Mouse (Mus musculus): Measurements from ENCODE around the gene Ccdc30. TPM values are rescaled to one million over a fixed set of nuclear protein-coding genes. Genes with fewer than 3 reads are reported as not detected.

Gene Ccdc30
- total and polyA plus RNA-seq, 3 experiments, result 0.60 TPM; not detected in 2

DNA sequence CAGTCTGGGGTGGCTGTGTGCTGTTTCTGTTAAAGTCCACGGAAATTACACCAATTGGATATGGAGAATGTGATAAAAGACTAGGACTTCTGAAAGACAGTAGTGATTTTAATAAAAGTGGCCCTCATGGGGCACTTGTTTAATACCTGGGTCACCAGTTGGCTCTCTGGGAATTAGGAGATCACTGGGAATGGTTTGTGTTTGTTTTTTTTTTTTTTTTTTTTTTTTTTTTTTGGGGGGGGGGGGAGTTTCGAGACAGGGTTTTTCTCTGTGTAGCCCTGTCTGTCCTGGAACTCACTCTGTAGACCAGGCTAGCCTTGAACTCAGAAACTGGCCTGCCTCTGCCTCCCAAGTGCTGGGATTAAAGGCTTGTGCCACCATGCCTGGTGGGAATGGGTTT lies 139.6 kb downstream of the Ccdc30 start:
- TF ChIP-seq TAL1 (conservative IDR thresholded peaks at IDR 0.05; ENCODE audit: low read depth, low read length) (no peak), CTCF (IDR thresholded peaks at IDR 0.05; ENCODE audit: low read depth, low read length) (no peak), GATA1 (IDR thresholded peaks at IDR 0.05; ENCODE audit: borderline replicate concordance, low read length) (no peak), POLR2AphosphoS5 (IDR thresholded peaks at IDR 0.05; ENCODE audit: insufficient replicate concordance, low read depth, low read length) (no peak; the same call in 1 of the 2 replicates), GATA2 (IDR thresholded peaks at IDR 0.05; ENCODE audit: borderline replicate concordance, low read depth, low read length) (no peak)

DNA sequence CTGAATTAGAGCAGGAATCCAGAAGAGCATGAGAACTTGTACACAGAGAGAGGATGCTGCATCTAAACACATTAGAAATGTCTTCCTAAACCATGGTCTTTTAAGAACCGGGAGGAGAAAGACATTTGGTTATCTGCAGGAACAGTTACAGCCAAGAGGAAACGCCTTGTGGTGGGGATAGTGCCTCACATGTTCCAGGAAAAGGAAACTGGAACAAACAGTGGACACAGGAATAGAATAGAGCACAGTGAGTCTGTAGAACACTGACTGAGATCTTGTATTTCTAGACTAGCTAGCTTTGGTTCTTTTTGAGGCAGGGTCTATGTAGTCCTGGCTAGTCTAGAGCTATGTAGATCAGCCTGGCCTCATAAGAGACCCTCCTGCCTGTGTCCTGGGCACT lies 140.1 kb downstream of the Ccdc30 start:
- ATAC-seq (ENCODE audit: extremely low read depth, insufficient number of reproducible peaks, low FRiP score, poor library complexity, severe bottlenecking) (no peak), DNase-seq (ENCODE audit: low spot score) (no peak)
- TF ChIP-seq POLR2AphosphoS5 (IDR thresholded peaks at IDR 0.05; ENCODE audit: insufficient replicate concordance, low read depth, low read length) (no peak), GATA2 (IDR thresholded peaks at IDR 0.05; ENCODE audit: borderline replicate concordance, low read depth, low read length) (no peak), GATA1 (IDR thresholded peaks at IDR 0.05; ENCODE audit: borderline replicate concordance, low read length) (no peak)
- H3K9me3 ChIP-seq (replicated peaks), result no peaks in the 10 kb centered on the region
- no peaks in the 10 kb centered on the region for H3K27me3 ChIP-seq (ENCODE audit: insufficient read depth, low read length)
- H3K36me3 ChIP-seq (replicated peaks), result peaks cover 95% of the 10 kb centered on the region
- H3K4me1 ChIP-seq (ENCODE audit: insufficient read depth, low read depth, low read length), result peaks cover 27% of the 10 kb centered on the region
- H3K4me3 ChIP-seq (ENCODE audit: low read depth, low read length), result no peak overlapping the region

More for the DNA sequence above, 139.6 kb downstream of the Ccdc30 start:
- H3K36me3 ChIP-seq (replicated peaks), result peaks cover 95% of the 10 kb centered on the region
- peaks cover 28% of the 10 kb centered on the region for H3K4me1 ChIP-seq (ENCODE audit: insufficient read depth, low read depth, low read length)
- no peak overlapping the region for H3K4me3 ChIP-seq (ENCODE audit: low read depth, low read length)
- H3K9me3 ChIP-seq (replicated peaks), result no peaks in the 10 kb centered on the region
- ATAC-seq (ENCODE audit: extremely low read depth, insufficient number of reproducible peaks, low FRiP score, poor library complexity, severe bottlenecking) (no peak), DNase-seq (ENCODE audit: low spot score) (no peak)
- no peaks in the 10 kb centered on the region for H3K27me3 ChIP-seq (ENCODE audit: insufficient read depth, low read length)

DNA sequence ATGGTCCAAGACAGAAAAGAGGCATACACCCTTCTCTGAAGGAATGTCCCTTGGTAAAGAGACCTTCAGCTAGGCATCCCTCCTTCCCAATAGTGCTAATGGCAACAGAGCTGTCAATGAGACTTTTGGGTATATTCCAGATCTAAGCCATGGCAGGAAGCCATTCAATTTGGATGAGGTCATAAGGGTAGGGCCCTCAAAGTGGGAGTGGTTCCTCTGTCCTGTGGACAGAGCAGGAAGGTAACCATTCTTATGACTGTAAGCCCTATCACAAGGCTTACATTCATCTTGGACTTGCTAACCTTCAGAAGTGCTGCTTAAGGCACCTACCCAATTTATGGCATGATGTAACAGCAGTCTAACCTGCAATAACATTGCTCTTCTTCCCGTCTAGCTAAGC lies 140.7 kb downstream of the Ccdc30 start:
- Histone ChIP-seq H3K4me3 (ENCODE audit: low read depth, low read length) (no peak overlapping the region), H3K36me3 (replicated peaks) (peaks cover 95% of the 10 kb centered on the region), H3K9me3 (replicated peaks) (no peaks in the 10 kb centered on the region), H3K27me3 (ENCODE audit: insufficient read depth, low read length) (no peaks in the 10 kb centered on the region), H3K4me1 (ENCODE audit: insufficient read depth, low read depth, low read length) (peaks cover 23% of the 10 kb centered on the region)
- peak; percentile 7; the same call in 1 of the 2 replicates for ATAC-seq (ENCODE audit: extremely low read depth, insufficient number of reproducible peaks, low FRiP score, poor library complexity, severe bottlenecking)
- TF ChIP-seq GATA2 (IDR thresholded peaks at IDR 0.05; ENCODE audit: borderline replicate concordance, low read depth, low read length) (no peak), GATA1 (IDR thresholded peaks at IDR 0.05; ENCODE audit: borderline replicate concordance, low read length) (no peak), CTCF (IDR thresholded peaks at IDR 0.05; ENCODE audit: low read depth, low read length) (no peak), POLR2AphosphoS5 (IDR thresholded peaks at IDR 0.05; ENCODE audit: insufficient replicate concordance, low read depth, low read length) (no peak; the same call in 1 of the 2 replicates), TAL1 (conservative IDR thresholded peaks at IDR 0.05; ENCODE audit: low read depth, low read length) (no peak)
- no peak for DNase-seq (ENCODE audit: low spot score)

Other genes starting within 250 kb of the Ccdc30 start
- 29.7 and 50.3 TPM in 2 replicates for gene Zfp691, start 241.3 kb downstream of the Ccdc30 start, total RNA-seq (2014; fragmentation: Nextera tagmentation)
- gene Zfp691, start 241.3 kb downstream of the Ccdc30 start, total RNA-seq (2017), result 6.7 and 7.7 TPM in 2 replicates
- gene Zfp691, start 241.3 kb downstream of the Ccdc30 start, polyA plus RNA-seq (2012), result 14.4 and 17.2 TPM in 2 replicates
- 249 and 348 TPM in 2 replicates for gene Ermap, start 225.5 kb downstream of the Ccdc30 start, total RNA-seq (2014; fragmentation: Nextera tagmentation)
- 81.1 and 96.0 TPM in 2 replicates for gene Ermap, start 225.5 kb downstream of the Ccdc30 start, total RNA-seq (2017)
- gene Ermap, start 225.5 kb downstream of the Ccdc30 start, polyA plus RNA-seq (2012), result 47.4 and 62.9 TPM in 2 replicates
- 47.3 and 63.2 TPM in 2 replicates for gene Svbp, start 220.2 kb downstream of the Ccdc30 start, total RNA-seq (2014; fragmentation: Nextera tagmentation)
- 119 and 190 TPM in 2 replicates for gene Svbp, start 220.2 kb downstream of the Ccdc30 start, total RNA-seq (2017)
- 515 and 560 TPM in 2 replicates for gene Svbp, start 220.2 kb downstream of the Ccdc30 start, polyA plus RNA-seq (2012)
- not detected in 2 replicates for gene Tmem269, start 197.3 kb downstream of the Ccdc30 start, total RNA-seq (2014; fragmentation: Nextera tagmentation)
- not detected in 2 replicates for gene Tmem269, start 197.3 kb downstream of the Ccdc30 start, total RNA-seq (2017)
- gene Tmem269, start 197.3 kb downstream of the Ccdc30 start, polyA plus RNA-seq (2012), result not detected in 2 replicates
- 16.2 and 25.9 TPM in 2 replicates for gene AU022252, start 182.8 kb downstream of the Ccdc30 start, total RNA-seq (2014; fragmentation: Nextera tagmentation)
- gene AU022252, start 182.8 kb downstream of the Ccdc30 start, total RNA-seq (2017), result 13.8 and 14.0 TPM in 2 replicates
- gene AU022252, start 182.8 kb downstream of the Ccdc30 start, polyA plus RNA-seq (2012), result 10.1 and 15.2 TPM in 2 replicates
- gene P3h1, start 182.6 kb downstream of the Ccdc30 start, total RNA-seq (2014; fragmentation: Nextera tagmentation), result 9.3 and 14.1 TPM in 2 replicates
- gene P3h1, start 182.6 kb downstream of the Ccdc30 start, total RNA-seq (2017), result 4.6 and 6.0 TPM in 2 replicates
- 5.9 and 6.6 TPM in 2 replicates for gene P3h1, start 182.6 kb downstream of the Ccdc30 start, polyA plus RNA-seq (2012)
- gene Cldn19, start 160.1 kb downstream of the Ccdc30 start, total RNA-seq (2014; fragmentation: Nextera tagmentation), result not detected in 2 replicates
- gene Cldn19, start 160.1 kb downstream of the Ccdc30 start, total RNA-seq (2017), result 0.12 and 0.16 TPM in 2 replicates
- gene Cldn19, start 160.1 kb downstream of the Ccdc30 start, polyA plus RNA-seq (2012), result not detected in 2 replicates
- 2,303 and 2,320 TPM in 2 replicates for gene Ybx1, start 120.9 kb downstream of the Ccdc30 start, total RNA-seq (2014; fragmentation: Nextera tagmentation)
- 1,199 and 1,332 TPM in 2 replicates for gene Ybx1, start 120.9 kb downstream of the Ccdc30 start, total RNA-seq (2017)
- gene Ybx1, start 120.9 kb downstream of the Ccdc30 start, polyA plus RNA-seq (2012), result 2,579 and 3,487 TPM in 2 replicates
- gene Ppih, start 95.0 kb downstream of the Ccdc30 start, total RNA-seq (2014; fragmentation: Nextera tagmentation), result 58.8 and 76.0 TPM in 2 replicates
- 171 and 181 TPM in 2 replicates for gene Ppih, start 95.0 kb downstream of the Ccdc30 start, total RNA-seq (2017)
- 2.5 and 4.5 TPM in 2 replicates for gene Ppih, start 95.0 kb downstream of the Ccdc30 start, polyA plus RNA-seq (2012)
- 4.7 and 12.6 TPM in 2 replicates for gene Ppcs, start 6.9 kb upstream of the Ccdc30 start, total RNA-seq (2014; fragmentation: Nextera tagmentation)
- 24.6 and 29.0 TPM in 2 replicates for gene Ppcs, start 6.9 kb upstream of the Ccdc30 start, total RNA-seq (2017)
- gene Ppcs, start 6.9 kb upstream of the Ccdc30 start, polyA plus RNA-seq (2012), result 12.2 and 14.4 TPM in 2 replicates
- gene Zmynd12, start 7.3 kb upstream of the Ccdc30 start, total RNA-seq (2014; fragmentation: Nextera tagmentation), result 1.4 TPM in 1 of 2 replicates, not detected in the other
- gene Zmynd12, start 7.3 kb upstream of the Ccdc30 start, total RNA-seq (2017), result not detected in 2 replicates
- 0.10 and 0.18 TPM in 2 replicates for gene Zmynd12, start 7.3 kb upstream of the Ccdc30 start, polyA plus RNA-seq (2012)
- gene Rimkla, start 77.1 kb upstream of the Ccdc30 start, total RNA-seq (2014; fragmentation: Nextera tagmentation), result not detected in 2 replicates
- 0.06 TPM in 1 of 2 replicates, not detected in the other for gene Rimkla, start 77.1 kb upstream of the Ccdc30 start, total RNA-seq (2017)
- not detected in 2 replicates for gene Rimkla, start 77.1 kb upstream of the Ccdc30 start, polyA plus RNA-seq (2012)
- gene Foxj3, start 121.5 kb upstream of the Ccdc30 start, total RNA-seq (2014; fragmentation: Nextera tagmentation), result 51.8 and 64.9 TPM in 2 replicates
- gene Foxj3, start 121.5 kb upstream of the Ccdc30 start, total RNA-seq (2017), result 22.7 and 27.0 TPM in 2 replicates
- gene Foxj3, start 121.5 kb upstream of the Ccdc30 start, polyA plus RNA-seq (2012), result 12.5 and 14.7 TPM in 2 replicates
- 1.6 and 4.2 TPM in 2 replicates for gene Frg2f1, start 124.0 kb upstream of the Ccdc30 start, total RNA-seq (2014; fragmentation: Nextera tagmentation)
- gene Frg2f1, start 124.0 kb upstream of the Ccdc30 start, total RNA-seq (2017), result 1.9 and 3.4 TPM in 2 replicates
- gene Frg2f1, start 124.0 kb upstream of the Ccdc30 start, polyA plus RNA-seq (2012), result 5.3 and 8.9 TPM in 2 replicates
- not detected in 2 replicates for gene Guca2a, start 222.2 kb upstream of the Ccdc30 start, total RNA-seq (2014; fragmentation: Nextera tagmentation)
- gene Guca2a, start 222.2 kb upstream of the Ccdc30 start, total RNA-seq (2017), result not detected in 2 replicates
- not detected in 2 replicates for gene Guca2a, start 222.2 kb upstream of the Ccdc30 start, polyA plus RNA-seq (2012)
- gene Guca2b, start 243.4 kb upstream of the Ccdc30 start, total RNA-seq (2014; fragmentation: Nextera tagmentation), result not detected in 2 replicates
- 0.33 TPM in 1 of 2 replicates, not detected in the other for gene Guca2b, start 243.4 kb upstream of the Ccdc30 start, total RNA-seq (2017)
- not detected in 2 replicates for gene Guca2b, start 243.4 kb upstream of the Ccdc30 start, polyA plus RNA-seq (2012)